Mouse (Mus musculus) testis, adult 2 months (tissue): ENCODE results near the gene Lhpp.

Experiments
- CTCF ChIP-seq: fragments of 200-500 bp; IDR thresholded peaks from 2 replicates; pipeline ENCODE4 v1.5.1; 2012; ENCODE audit warnings: low read depth, mild to moderate bottlenecking, inconsistent platforms, low read length, moderate library complexity; ENCODE audit not compliant: control insufficient read depth, insufficient read depth, insufficient replicate concordance
- POLR2A ChIP-seq: fragments of 200-500 bp; IDR thresholded peaks from 2 replicates; pipeline ENCODE4 v1.6.1; 2012; ENCODE audit warnings: low read depth, mild to moderate bottlenecking, inconsistent platforms, low read length, moderate library complexity; ENCODE audit not compliant: control insufficient read depth

DNA sequence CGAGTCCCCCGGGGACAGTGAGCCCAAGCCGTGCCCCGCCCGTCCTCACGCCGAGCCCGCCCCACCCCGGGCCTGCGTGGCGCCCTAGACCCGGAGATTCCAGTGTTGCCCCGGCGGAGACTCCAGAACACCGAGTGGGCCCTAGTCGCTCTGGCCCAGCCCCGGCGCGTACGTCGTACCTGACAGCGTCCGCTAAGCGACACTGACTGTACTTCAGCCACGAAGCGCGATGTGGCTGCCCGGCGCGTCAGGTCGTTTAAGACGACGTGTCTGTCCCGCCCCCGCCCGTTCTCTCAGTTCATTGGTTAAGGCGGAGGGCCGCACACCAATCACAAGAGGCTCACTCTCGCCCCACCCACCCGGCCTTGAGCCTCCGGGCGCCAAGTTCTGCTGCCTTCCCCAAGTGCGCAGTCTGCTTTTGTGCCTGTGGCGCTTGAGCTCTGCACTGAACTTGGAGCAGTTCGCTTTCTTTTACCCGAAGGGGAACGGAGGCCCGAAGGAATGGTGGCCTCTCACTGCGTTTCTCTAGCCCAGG is 34.3 kb upstream of the Lhpp start, which contains the start of gene Oat:
- TF ChIP-seq CTCF (no peak), POLR2A (peak; percentile 99)
